Mouse (Mus musculus): Measurements from ENCODE around the gene Gm6904. TPM values are rescaled to one million over a fixed set of nuclear protein-coding genes. Genes with fewer than 3 reads are reported as not detected.
"Not testable (repeated sequence)": the region's sequence is repeated elsewhere in the genome, so short reads cannot be mapped to it uniquely, and the experiment has no call there.

Gm6904 gene
- not detected in 2 replicates for polyA plus RNA-seq (2012; rRNA removed)

GRCm38 (mm10) chr14:59260056-59260455, at the start of gene Gm6904:
Gm6904 (minus strand) TSS chr14:59260216.
- WGBS, result 14% methylated on average over 3 of the region's 3 CpGs
- peak within 1 kb of the TSS; percentile 10 for H3K4me3 ChIP-seq (ENCODE audit: low read depth, low read length)
- no peak within 1 kb of the TSS for H3K27ac ChIP-seq (ENCODE audit: insufficient read depth, low read depth, low read length)
- no peaks in the 10 kb centered on the region for H3K36me3 ChIP-seq (ENCODE audit: control insufficient read depth, insufficient read depth, low read length)
- TF ChIP-seq CTCF (IDR thresholded peaks at IDR 0.05; ENCODE audit: extremely low read depth, insufficient read length, insufficient replicate concordance, low read depth, low read length) (no peak), POLR2A (IDR thresholded peaks at IDR 0.05; ENCODE audit: low read depth, low read length) (no peak)
- no peaks in the 10 kb centered on the region for H3K27me3 ChIP-seq (ENCODE audit: control insufficient read depth, insufficient read depth, low read length)
- no peaks in the 10 kb centered on the region for H3K4me1 ChIP-seq (ENCODE audit: control insufficient read depth, insufficient read depth, insufficient read length, low read length)

- H3K4me3 ChIP-seq (ENCODE audit: low read depth, low read length); H3K27me3 ChIP-seq (ENCODE audit: control insufficient read depth, insufficient read depth, low read length); H3K36me3 ChIP-seq (ENCODE audit: control insufficient read depth, insufficient read depth, low read length); H3K4me1 ChIP-seq (ENCODE audit: control insufficient read depth, insufficient read depth, insufficient read length, low read length); H3K27ac ChIP-seq (ENCODE audit: insufficient read depth, low read depth, low read length): not testable (repeated sequence)
- 81% methylated on average over 1 of the region's 1 CpGs for WGBS
Observed at GRCm38 (mm10) chr14:59297391-59297790, 37.4 kb upstream of the Gm6904 start, which contains the start of gene Phf11a. Phf11a (minus strand) TSS chr14:59297522.

- H3K27ac ChIP-seq (ENCODE audit: insufficient read depth, low read depth, low read length); H3K36me3 ChIP-seq (ENCODE audit: control insufficient read depth, insufficient read depth, low read length); H3K27me3 ChIP-seq (ENCODE audit: control insufficient read depth, insufficient read depth, low read length); H3K4me1 ChIP-seq (ENCODE audit: control insufficient read depth, insufficient read depth, insufficient read length, low read length); H3K4me3 ChIP-seq (ENCODE audit: low read depth, low read length): not testable (repeated sequence)
Observed at GRCm38 (mm10) chr14:59291769-59292168, 31.8 kb upstream of the Gm6904 start.

GRCm38 (mm10) chr14:59274961-59275360, 14.9 kb upstream of the Gm6904 start:
- not testable (repeated sequence) for H3K4me1 ChIP-seq (ENCODE audit: control insufficient read depth, insufficient read depth, insufficient read length, low read length); H3K27me3 ChIP-seq (ENCODE audit: control insufficient read depth, insufficient read depth, low read length); H3K4me3 ChIP-seq (ENCODE audit: low read depth, low read length); H3K36me3 ChIP-seq (ENCODE audit: control insufficient read depth, insufficient read depth, low read length); H3K27ac ChIP-seq (ENCODE audit: insufficient read depth, low read depth, low read length)
- WGBS, result 45% methylated on average over 4 of the region's 4 CpGs

GRCm38 (mm10) chr14:59255861-59256260, 4.2 kb downstream of the Gm6904 start:
- not testable (repeated sequence) for H3K36me3 ChIP-seq (ENCODE audit: control insufficient read depth, insufficient read depth, low read length); H3K27me3 ChIP-seq (ENCODE audit: control insufficient read depth, insufficient read depth, low read length); H3K4me3 ChIP-seq (ENCODE audit: low read depth, low read length); H3K4me1 ChIP-seq (ENCODE audit: control insufficient read depth, insufficient read depth, insufficient read length, low read length); H3K27ac ChIP-seq (ENCODE audit: insufficient read depth, low read depth, low read length)
- 93% methylated on average over 1 of the region's 1 CpGs for WGBS

- H3K4me3 ChIP-seq (ENCODE audit: low read depth, low read length); H3K4me1 ChIP-seq (ENCODE audit: control insufficient read depth, insufficient read depth, insufficient read length, low read length); H3K36me3 ChIP-seq (ENCODE audit: control insufficient read depth, insufficient read depth, low read length); H3K27me3 ChIP-seq (ENCODE audit: control insufficient read depth, insufficient read depth, low read length); H3K27ac ChIP-seq (ENCODE audit: insufficient read depth, low read depth, low read length): not testable (repeated sequence)
- WGBS, result 63% methylated on average over 5 of the region's 5 CpGs
Observed at GRCm38 (mm10) chr14:59250350-59250749, 9.7 kb downstream of the Gm6904 start.

- H3K4me3 ChIP-seq (ENCODE audit: low read depth, low read length), result no peak overlapping the region
- H3K27me3 ChIP-seq (ENCODE audit: control insufficient read depth, insufficient read depth, low read length), result no peaks in the 10 kb centered on the region
- WGBS, result 96% methylated on average over 9 of the region's 9 CpGs
- no peak for TF ChIP-seq POLR2A (IDR thresholded peaks at IDR 0.05; ENCODE audit: low read depth, low read length)
- TF ChIP-seq CTCF (IDR thresholded peaks at IDR 0.05; ENCODE audit: extremely low read depth, insufficient read length, insufficient replicate concordance, low read depth, low read length), result no peak
- H3K36me3 ChIP-seq (ENCODE audit: control insufficient read depth, insufficient read depth, low read length), result peaks cover 56% of the 10 kb centered on the region
- no peaks in the 10 kb centered on the region for H3K4me1 ChIP-seq (ENCODE audit: control insufficient read depth, insufficient read depth, insufficient read length, low read length)
- H3K27ac ChIP-seq (ENCODE audit: insufficient read depth, low read depth, low read length), result no peak overlapping the region
Observed at GRCm38 (mm10) chr14:59233635-59234034, 26.4 kb downstream of the Gm6904 start.

- TF ChIP-seq POLR2A (IDR thresholded peaks at IDR 0.05; ENCODE audit: low read depth, low read length), result no peak
- peak; percentile 52; the same call in 1 of the 2 replicates for TF ChIP-seq CTCF (IDR thresholded peaks at IDR 0.05; ENCODE audit: extremely low read depth, insufficient read length, insufficient replicate concordance, low read depth, low read length)
- no peaks in the 10 kb centered on the region for H3K4me1 ChIP-seq (ENCODE audit: control insufficient read depth, insufficient read depth, insufficient read length, low read length)
- peaks cover 56% of the 10 kb centered on the region for H3K36me3 ChIP-seq (ENCODE audit: control insufficient read depth, insufficient read depth, low read length)
- no peaks in the 10 kb centered on the region for H3K27me3 ChIP-seq (ENCODE audit: control insufficient read depth, insufficient read depth, low read length)
- H3K27ac ChIP-seq (ENCODE audit: insufficient read depth, low read depth, low read length), result no peak overlapping the region
- 41% methylated on average over 5 of the region's 5 CpGs for WGBS
- no peak overlapping the region for H3K4me3 ChIP-seq (ENCODE audit: low read depth, low read length)
Observed at GRCm38 (mm10) chr14:59232003-59232402, 28.0 kb downstream of the Gm6904 start.
